Mouse (Mus musculus): ENCODE measurements around the gene Srpx. TPM values are rescaled to one million over a fixed set of nuclear protein-coding genes. Genes with fewer than 3 reads are reported as not detected.

Srpx gene
- not detected for polyA plus RNA-seq (2021)

GRCm38 (mm10) chrX:10117065-10117719, at the start of gene Srpx:
Srpx (minus strand) TSS chrX:10117709.
- no peak for TF ChIP-seq CTCF (IDR thresholded peaks at IDR 0.05)
- H3K27me3 ChIP-seq: peaks cover 7% of the 10 kb centered on the region
- ATAC-seq (no peak), DNase-seq (ENCODE audit: low read depth, low spot score) (no peak)
- ChIA-PET POLR2A (no interaction called here), CTCF (no interaction called here)
- in situ Hi-C loops (cut with MboI; ENCODE audit: low pct_unique_long_range_greater_than_20kb): no loop called here

- DNase-seq (ENCODE audit: low read depth, low spot score) (no peak), ATAC-seq (no peak)
- in situ Hi-C loops (cut with MboI; ENCODE audit: low pct_unique_long_range_greater_than_20kb): no loop called here
- POLR2A ChIA-PET: no interaction called here
- peaks cover 10% of the 10 kb centered on the region for H3K27me3 ChIP-seq
- CTCF ChIA-PET: no interaction called here
- no peak for TF ChIP-seq CTCF (IDR thresholded peaks at IDR 0.05)
Observed at GRCm38 (mm10) chrX:10152390-10152789, 34.9 kb upstream of the Srpx start.

GRCm38 (mm10) chrX:10115780-10116179, 1.7 kb downstream of the Srpx start:
- CTCF ChIA-PET: no interaction called here
- DNase-seq (ENCODE audit: low read depth, low spot score): no peak

GRCm38 (mm10) chrX:10110736-10111135, 6.8 kb downstream of the Srpx start:
- no peak for TF ChIP-seq CTCF (IDR thresholded peaks at IDR 0.05)
- ATAC-seq (no peak), DNase-seq (ENCODE audit: low read depth, low spot score) (no peak)
- in situ Hi-C loops (cut with MboI; ENCODE audit: low pct_unique_long_range_greater_than_20kb): no loop called here
- ChIA-PET CTCF (no interaction called here), POLR2A (no interaction called here)
- peaks cover 11% of the 10 kb centered on the region for H3K27me3 ChIP-seq

More at GRCm38 (mm10) chrX:10115780-10116179, 1.7 kb downstream of the Srpx start:
- POLR2A ChIA-PET: no interaction called here
- H3K27me3 ChIP-seq: peaks cover 7% of the 10 kb centered on the region
- no peak for ATAC-seq
- no peak for TF ChIP-seq CTCF (IDR thresholded peaks at IDR 0.05)
- in situ Hi-C loops (cut with MboI; ENCODE audit: low pct_unique_long_range_greater_than_20kb): no loop called here

GRCm38 (mm10) chrX:10108558-10108957, 9.0 kb downstream of the Srpx start:
- ChIA-PET POLR2A (no interaction called here), CTCF (no interaction called here)
- in situ Hi-C loops (cut with MboI; ENCODE audit: low pct_unique_long_range_greater_than_20kb): no loop called here
- no peak for TF ChIP-seq CTCF (IDR thresholded peaks at IDR 0.05)
- DNase-seq (ENCODE audit: low read depth, low spot score): no peak
- ATAC-seq: no peak
- peaks cover 14% of the 10 kb centered on the region for H3K27me3 ChIP-seq

- ATAC-seq (peak; percentile 96), DNase-seq (ENCODE audit: low read depth, low spot score) (peak; percentile 39)
- CTCF ChIA-PET: no interaction called here
- H3K27me3 ChIP-seq: peaks cover 17% of the 10 kb centered on the region
- POLR2A ChIA-PET: no interaction called here
- no peak for TF ChIP-seq CTCF (IDR thresholded peaks at IDR 0.05)
- in situ Hi-C loops (cut with MboI; ENCODE audit: low pct_unique_long_range_greater_than_20kb): no loop called here
Observed at GRCm38 (mm10) chrX:10105475-10105874, 12.0 kb downstream of the Srpx start.

- in situ Hi-C loops (cut with MboI; ENCODE audit: low pct_unique_long_range_greater_than_20kb): no loop called here
Observed at GRCm38 (mm10) chrX:10102739-10103138, 14.8 kb downstream of the Srpx start.

GRCm38 (mm10) chrX:10095797-10096196, 21.7 kb downstream of the Srpx start:
- POLR2A ChIA-PET: no interaction called here
- in situ Hi-C loops (cut with MboI; ENCODE audit: low pct_unique_long_range_greater_than_20kb): no loop called here
- TF ChIP-seq CTCF (IDR thresholded peaks at IDR 0.05): no peak
- DNase-seq (ENCODE audit: low read depth, low spot score) (no peak), ATAC-seq (no peak)
- CTCF ChIA-PET: no interaction called here
- peaks cover 38% of the 10 kb centered on the region for H3K27me3 ChIP-seq

More at GRCm38 (mm10) chrX:10102739-10103138, 14.8 kb downstream of the Srpx start:
- ChIA-PET CTCF (interaction anchor here (0.7 to 1.2 kb wide), 2 partner anchors 45 to 57 kb away, joined by 3 read pairs; no protein-coding TSS in a partner anchor), POLR2A (no interaction called here)
- no peak for TF ChIP-seq CTCF (IDR thresholded peaks at IDR 0.05)
- no peak for DNase-seq (ENCODE audit: low read depth, low spot score)
- ATAC-seq: no peak
- H3K27me3 ChIP-seq: peaks cover 17% of the 10 kb centered on the region

GRCm38 (mm10) chrX:10080385-10080784, 37.1 kb downstream of the Srpx start:
- H3K27me3 ChIP-seq: peaks cover 38% of the 10 kb centered on the region
- ATAC-seq: no peak
- TF ChIP-seq CTCF (IDR thresholded peaks at IDR 0.05): no peak
- no peak for DNase-seq (ENCODE audit: low read depth, low spot score)
- in situ Hi-C loops (cut with MboI; ENCODE audit: low pct_unique_long_range_greater_than_20kb): no loop called here
- ChIA-PET CTCF (no interaction called here), POLR2A (no interaction called here)

GRCm38 (mm10) chrX:10079981-10080380, 37.5 kb downstream of the Srpx start:
- no peak for TF ChIP-seq CTCF (IDR thresholded peaks at IDR 0.05)
- ATAC-seq: no peak
- in situ Hi-C loops (cut with MboI; ENCODE audit: low pct_unique_long_range_greater_than_20kb): no loop called here
- no peak for DNase-seq (ENCODE audit: low read depth, low spot score)
- peaks cover 38% of the 10 kb centered on the region for H3K27me3 ChIP-seq
- ChIA-PET POLR2A (no interaction called here), CTCF (no interaction called here)

- TF ChIP-seq CTCF (IDR thresholded peaks at IDR 0.05): no peak
- H3K27me3 ChIP-seq: peaks cover 28% of the 10 kb centered on the region
- ATAC-seq: no peak
- in situ Hi-C loops (cut with MboI; ENCODE audit: low pct_unique_long_range_greater_than_20kb): no loop called here
- DNase-seq (ENCODE audit: low read depth, low spot score): no peak
- CTCF ChIA-PET: no interaction called here
- POLR2A ChIA-PET: no interaction called here
Observed at GRCm38 (mm10) chrX:10073966-10074365, 43.5 kb downstream of the Srpx start.

- POLR2A ChIA-PET: no interaction called here
- in situ Hi-C loops (cut with MboI; ENCODE audit: low pct_unique_long_range_greater_than_20kb): no loop called here
- CTCF ChIA-PET: interaction anchor here (1.7 kb wide), 1 partner anchor 130 kb away, joined by 5 read pairs; no protein-coding TSS in a partner anchor
- ATAC-seq (no peak), DNase-seq (ENCODE audit: low read depth, low spot score) (no peak)
- peaks cover 24% of the 10 kb centered on the region for H3K27me3 ChIP-seq
- TF ChIP-seq CTCF (IDR thresholded peaks at IDR 0.05): no peak
Observed at GRCm38 (mm10) chrX:10071529-10071928, 46.0 kb downstream of the Srpx start.

Data from Patski (cell line).